Mouse (Mus musculus): ENCODE data around the gene Ttyh3. TPM values are rescaled to one million over a fixed set of nuclear protein-coding genes. Genes with fewer than 3 reads are reported as not detected.

Gene Ttyh3
- 5.2 and 6.5 TPM in 2 replicates for polyA plus RNA-seq (2015; fragmentation: Nextera tagmentation; extraction: Ambion mirVana)

DNA sequence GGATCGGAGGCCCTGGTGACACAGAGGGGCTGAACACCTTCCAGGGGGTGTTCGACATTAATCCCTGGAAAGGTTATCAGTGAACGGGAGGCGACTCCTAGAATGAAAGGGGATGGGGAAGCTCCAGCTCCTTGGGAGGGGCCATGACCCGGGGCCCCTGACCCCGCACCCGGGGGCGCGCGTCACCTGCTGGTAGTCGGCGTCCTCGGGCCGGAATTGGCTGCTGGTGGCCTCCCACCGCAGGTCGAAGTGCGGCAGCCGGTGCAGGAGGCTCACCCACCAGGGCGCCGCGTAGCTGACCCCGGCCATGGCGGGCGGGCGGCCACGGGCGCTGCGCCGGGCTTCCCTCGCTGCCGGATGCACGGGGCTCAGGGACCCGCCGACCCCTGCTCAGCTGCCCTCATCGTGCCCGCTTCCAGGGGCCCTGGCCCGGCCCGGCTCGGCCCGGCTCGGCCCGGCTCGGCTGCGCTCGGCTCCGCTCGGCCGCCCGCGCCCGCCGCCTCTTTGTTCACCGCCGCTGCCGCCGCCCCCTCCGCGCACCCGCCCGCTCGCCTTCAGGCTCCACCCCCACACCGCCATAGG, at the start of gene Ttyh3:
Ttyh3 (minus strand) TSS at position 513 of the 582 bp plus-strand sequence.
- 0% methylated on average over 52 of the region's 62 CpGs for WGBS (ENCODE audit: insufficient replicate concordance)
- DNase-seq (peak; percentile 71), ATAC-seq (peak; percentile 43)
- Histone ChIP-seq H3K36me3 (replicated peaks; ENCODE audit: insufficient read depth, low read length) (no peaks in the 10 kb centered on the region), H3K4me3 (ENCODE audit: low read depth, low read length) (peak within 1 kb of the TSS; percentile 95), H3K9me3 (ENCODE audit: low read length) (no peaks in the 10 kb centered on the region), H3K27ac (ENCODE audit: low read depth) (peak within 1 kb of the TSS; percentile 81), H3K4me2 (ENCODE audit: low read depth, low read length) (peak within 1 kb of the TSS; percentile 100), H3K4me1 (ENCODE audit: insufficient read depth) (peaks cover 44% of the 10 kb centered on the region), H3K27me3 (ENCODE audit: insufficient read depth, low read length) (0 out of 2 replicates have a peak, but pooled peaks cover 4% of the 10 kb centered on the region), H3K9ac (replicated peaks) (peak within 1 kb of the TSS; percentile 95)
- TF ChIP-seq EP300 (IDR thresholded peaks at IDR 0.05; ENCODE audit: low read depth), result no peak
- no peak for TF ChIP-seq CTCF (IDR thresholded peaks at IDR 0.05; ENCODE audit: low read depth)

DNA sequence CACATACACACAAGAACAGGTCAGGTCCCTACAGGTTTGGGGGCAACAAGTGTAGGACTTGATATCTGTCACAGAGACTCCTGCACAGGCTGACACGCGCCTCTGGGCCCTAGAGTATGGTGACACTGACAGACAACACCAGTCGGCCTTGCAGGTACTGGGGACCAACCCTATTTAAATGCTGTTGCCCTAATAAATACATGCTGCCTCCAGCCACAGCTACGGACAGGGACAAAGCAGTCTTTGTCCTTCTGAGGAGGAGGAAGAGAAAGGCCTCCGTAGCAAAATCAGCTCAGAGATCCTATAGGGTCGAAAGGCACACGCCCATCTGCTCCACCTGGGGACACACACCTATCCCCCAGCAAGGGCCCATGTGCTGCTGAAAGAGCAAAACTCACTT, 47.2 kb upstream of the Ttyh3 start:
- 87% methylated on average over 7 of the region's 7 CpGs for WGBS (ENCODE audit: insufficient replicate concordance)
- no peak overlapping the region for H3K27ac ChIP-seq (ENCODE audit: low read depth)
- no peak for TF ChIP-seq CTCF (IDR thresholded peaks at IDR 0.05; ENCODE audit: low read depth)

DNA sequence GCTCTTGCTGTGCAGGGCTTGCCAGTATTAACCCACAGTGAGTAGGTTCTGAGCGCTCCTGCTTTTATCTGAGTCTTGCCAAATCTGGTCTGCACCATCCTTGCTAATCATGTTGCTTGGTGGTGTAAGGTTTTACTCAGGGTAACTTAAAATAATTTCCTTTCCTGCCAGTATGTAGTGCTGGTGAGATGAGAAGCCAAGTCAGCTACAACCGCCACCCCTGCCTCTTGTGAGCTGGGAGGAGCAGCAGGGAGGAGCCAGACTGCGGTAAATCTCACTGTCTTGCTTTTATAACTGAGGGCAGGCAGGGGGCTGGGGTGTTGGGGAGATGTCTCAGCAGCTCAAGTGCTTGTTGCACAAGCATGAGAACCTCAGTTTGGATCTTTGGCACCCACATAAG, 39.6 kb upstream of the Ttyh3 start:
- DNase-seq (no peak), ATAC-seq (no peak)
- no peak for TF ChIP-seq EP300 (IDR thresholded peaks at IDR 0.05; ENCODE audit: low read depth)
- TF ChIP-seq CTCF (IDR thresholded peaks at IDR 0.05; ENCODE audit: low read depth), result no peak
- H3K4me1 ChIP-seq (ENCODE audit: insufficient read depth), result no peaks in the 10 kb centered on the region
- H3K27ac ChIP-seq (ENCODE audit: low read depth), result no peak overlapping the region
- H3K9ac ChIP-seq (replicated peaks), result no peak overlapping the region
- H3K4me3 ChIP-seq (ENCODE audit: low read depth, low read length), result no peak overlapping the region
- peaks cover 20% of the 10 kb centered on the region for H3K36me3 ChIP-seq (replicated peaks; ENCODE audit: insufficient read depth, low read length)
- no peak overlapping the region for H3K4me2 ChIP-seq (ENCODE audit: low read depth, low read length)
- no peaks in the 10 kb centered on the region for H3K9me3 ChIP-seq (ENCODE audit: low read length)
- H3K27me3 ChIP-seq (ENCODE audit: insufficient read depth, low read length), result no peaks in the 10 kb centered on the region
- WGBS (ENCODE audit: insufficient replicate concordance), result 76% methylated on average over 3 of the region's 3 CpGs

More for the DNA sequence above, 47.2 kb upstream of the Ttyh3 start:
- no peak overlapping the region for H3K9ac ChIP-seq (replicated peaks)
- DNase-seq (no peak), ATAC-seq (no peak)
- H3K9me3 ChIP-seq (ENCODE audit: low read length), result no peaks in the 10 kb centered on the region
- no peaks in the 10 kb centered on the region for H3K27me3 ChIP-seq (ENCODE audit: insufficient read depth, low read length)
- H3K4me3 ChIP-seq (ENCODE audit: low read depth, low read length), result no peak overlapping the region
- H3K36me3 ChIP-seq (replicated peaks; ENCODE audit: insufficient read depth, low read length), result peaks cover 6% of the 10 kb centered on the region; the same call in 1 of the 2 replicates
- peaks cover 9% of the 10 kb centered on the region for H3K4me1 ChIP-seq (ENCODE audit: insufficient read depth)
- no peak overlapping the region for H3K4me2 ChIP-seq (ENCODE audit: low read depth, low read length)

- Histone ChIP-seq H3K4me2 (ENCODE audit: low read depth, low read length) (no peak overlapping the region), H3K9me3 (ENCODE audit: low read length) (no peaks in the 10 kb centered on the region), H3K4me3 (ENCODE audit: low read depth, low read length) (no peak overlapping the region), H3K27me3 (ENCODE audit: insufficient read depth, low read length) (no peaks in the 10 kb centered on the region), H3K9ac (replicated peaks) (no peak overlapping the region), H3K4me1 (ENCODE audit: insufficient read depth) (no peaks in the 10 kb centered on the region), H3K27ac (ENCODE audit: low read depth) (no peak overlapping the region), H3K36me3 (replicated peaks; ENCODE audit: insufficient read depth, low read length) (peaks cover 7% of the 10 kb centered on the region)
- ATAC-seq (no peak), DNase-seq (peak; percentile 42)
- whole genome bisulfite sequencing (ENCODE audit: insufficient replicate concordance), result 69% methylated on average over 16 of the region's 16 CpGs
- TF ChIP-seq EP300 (IDR thresholded peaks at IDR 0.05; ENCODE audit: low read depth), result no peak
- TF ChIP-seq CTCF (IDR thresholded peaks at IDR 0.05; ENCODE audit: low read depth), result peak; percentile 79
Measured at GRCm38 (mm10) chr5:140684343-140685148, 35.7 kb upstream of the Ttyh3 start.

DNA sequence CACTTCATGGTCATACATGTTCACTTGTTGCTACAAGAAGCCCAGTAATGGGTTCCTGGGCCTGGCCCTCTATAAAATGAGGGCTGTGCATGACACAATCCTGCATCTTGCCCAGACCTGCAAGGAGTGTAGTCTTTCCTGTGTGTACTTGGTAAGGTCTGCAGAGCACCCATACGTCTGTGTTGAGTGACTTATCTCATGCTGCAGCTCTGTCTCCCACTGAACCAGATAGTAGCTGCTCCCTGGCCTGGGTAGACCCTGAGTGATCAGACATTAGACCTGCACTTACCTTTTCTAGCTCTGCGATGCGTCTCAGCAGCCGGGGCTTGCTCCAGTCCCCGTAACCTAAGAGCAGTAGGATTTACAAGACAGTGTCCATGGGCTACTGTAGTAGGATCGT, 33.3 kb upstream of the Ttyh3 start:
- no peaks in the 10 kb centered on the region for H3K4me1 ChIP-seq (ENCODE audit: insufficient read depth)
- H3K27me3 ChIP-seq (ENCODE audit: insufficient read depth, low read length), result no peaks in the 10 kb centered on the region
- DNase-seq (no peak), ATAC-seq (no peak)
- TF ChIP-seq EP300 (IDR thresholded peaks at IDR 0.05; ENCODE audit: low read depth) (no peak), CTCF (IDR thresholded peaks at IDR 0.05; ENCODE audit: low read depth) (no peak)
- no peaks in the 10 kb centered on the region for H3K9me3 ChIP-seq (ENCODE audit: low read length)
- no peak overlapping the region for H3K4me2 ChIP-seq (ENCODE audit: low read depth, low read length)
- H3K4me3 ChIP-seq (ENCODE audit: low read depth, low read length), result no peak overlapping the region
- 74% methylated on average over 6 of the region's 6 CpGs for WGBS (ENCODE audit: insufficient replicate concordance)
- H3K27ac ChIP-seq (ENCODE audit: low read depth), result no peak overlapping the region
- H3K36me3 ChIP-seq (replicated peaks; ENCODE audit: insufficient read depth, low read length), result peaks cover 4% of the 10 kb centered on the region; the same call in 1 of the 2 replicates
- no peak overlapping the region for H3K9ac ChIP-seq (replicated peaks)

DNA sequence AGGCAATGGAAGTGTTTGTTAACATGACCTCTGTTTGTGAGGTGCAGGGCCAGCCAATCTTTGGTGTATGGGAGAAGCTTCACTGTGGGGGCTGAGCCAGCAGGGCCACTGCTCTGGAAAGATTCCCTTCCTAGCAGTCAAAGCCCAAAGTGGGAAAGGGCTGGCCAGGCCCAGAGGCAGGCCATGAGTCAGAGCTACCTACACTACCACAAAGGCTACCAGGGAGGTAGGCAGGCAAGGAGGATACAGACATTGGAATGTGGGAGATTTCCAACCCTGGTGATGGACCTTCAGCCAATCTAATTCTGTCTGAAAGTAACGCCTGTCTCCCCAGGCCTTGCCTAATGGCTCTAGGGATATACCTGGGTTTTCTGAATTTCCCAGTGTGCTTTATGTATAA, 32.1 kb upstream of the Ttyh3 start:
- DNase-seq (no peak), ATAC-seq (no peak)
- H3K4me2 ChIP-seq (ENCODE audit: low read depth, low read length), result no peak overlapping the region
- no peaks in the 10 kb centered on the region for H3K4me1 ChIP-seq (ENCODE audit: insufficient read depth)
- no peaks in the 10 kb centered on the region for H3K27me3 ChIP-seq (ENCODE audit: insufficient read depth, low read length)
- H3K4me3 ChIP-seq (ENCODE audit: low read depth, low read length), result no peak overlapping the region
- peaks cover 2% of the 10 kb centered on the region for H3K36me3 ChIP-seq (replicated peaks; ENCODE audit: insufficient read depth, low read length)
- no peak overlapping the region for H3K9ac ChIP-seq (replicated peaks)
- no peaks in the 10 kb centered on the region for H3K9me3 ChIP-seq (ENCODE audit: low read length)
- 78% methylated on average over 1 of the region's 1 CpGs for WGBS (ENCODE audit: insufficient replicate concordance)
- TF ChIP-seq CTCF (IDR thresholded peaks at IDR 0.05; ENCODE audit: low read depth) (no peak), EP300 (IDR thresholded peaks at IDR 0.05; ENCODE audit: low read depth) (no peak)
- no peak overlapping the region for H3K27ac ChIP-seq (ENCODE audit: low read depth)

All from liver, postnatal 0 days (tissue).